Mouse (Mus musculus) embryo, embryonic 11.5 days (tissue): ENCODE data around the gene Tbc1d1.
A peak's percentile ranks its signal among the peaks of the same experiment; 100 is the strongest.

Experiments used
- DNase-seq: peaks from one replicate; pipeline ENCODE4 v3.0.0-alpha.2; 2012; ENCODE audit warnings: low read depth, low spot score

Gene Tbc1d1

GRCm38 (mm10) chr5:64277646-64278191 lies 121.6 kb downstream of the Tbc1d1 start:
- no peak for DNase-seq

GRCm38 (mm10) chr5:64279668-64280067 lies 123.6 kb downstream of the Tbc1d1 start:
- DNase-seq: no peak

GRCm38 (mm10) chr5:64280191-64280590 lies 124.1 kb downstream of the Tbc1d1 start:
- DNase-seq: no peak

- no peak for DNase-seq
Observed at GRCm38 (mm10) chr5:64280613-64281012, 124.5 kb downstream of the Tbc1d1 start.

- no peak for DNase-seq
Observed at GRCm38 (mm10) chr5:64281674-64282073, 125.6 kb downstream of the Tbc1d1 start.

- no peak for DNase-seq
Observed at GRCm38 (mm10) chr5:64282594-64282993, 126.5 kb downstream of the Tbc1d1 start.

- DNase-seq: no peak
Observed at GRCm38 (mm10) chr5:64285289-64285688, 129.2 kb downstream of the Tbc1d1 start.

GRCm38 (mm10) chr5:64285851-64286250 lies 129.7 kb downstream of the Tbc1d1 start:
- DNase-seq: no peak

GRCm38 (mm10) chr5:64287287-64287686 lies 131.2 kb downstream of the Tbc1d1 start:
- DNase-seq: no peak

- DNase-seq: no peak
Observed at GRCm38 (mm10) chr5:64288031-64288928, 132.2 kb downstream of the Tbc1d1 start.

GRCm38 (mm10) chr5:64289202-64290060 lies 133.3 kb downstream of the Tbc1d1 start:
- DNase-seq: peak; percentile 54

- DNase-seq: no peak
Observed at GRCm38 (mm10) chr5:64290061-64290345, 133.9 kb downstream of the Tbc1d1 start.

- DNase-seq: no peak
Observed at GRCm38 (mm10) chr5:64291657-64292056, 135.6 kb downstream of the Tbc1d1 start.

GRCm38 (mm10) chr5:64295621-64296020 lies 139.5 kb downstream of the Tbc1d1 start:
- no peak for DNase-seq

- DNase-seq: no peak
Observed at GRCm38 (mm10) chr5:64296328-64296727, 140.2 kb downstream of the Tbc1d1 start.

GRCm38 (mm10) chr5:64297100-64297499 lies 141.0 kb downstream of the Tbc1d1 start:
- DNase-seq: no peak

GRCm38 (mm10) chr5:64298331-64299036 lies 142.4 kb downstream of the Tbc1d1 start:
- DNase-seq: peak; percentile 14

GRCm38 (mm10) chr5:64299508-64300324 lies 143.6 kb downstream of the Tbc1d1 start:
- no peak for DNase-seq

GRCm38 (mm10) chr5:64301246-64301645 lies 145.1 kb downstream of the Tbc1d1 start:
- no peak for DNase-seq

- DNase-seq: no peak
Observed at GRCm38 (mm10) chr5:64307289-64307688, 151.2 kb downstream of the Tbc1d1 start.

GRCm38 (mm10) chr5:64312295-64312694 lies 156.2 kb downstream of the Tbc1d1 start:
- no peak for DNase-seq
